Mouse (Mus musculus): ENCODE results near the gene Vmn2r20.
"Not testable (repeated sequence)": the region's sequence is repeated elsewhere in the genome, so short reads cannot be mapped to it uniquely, and the experiment has no call there.

DNA sequence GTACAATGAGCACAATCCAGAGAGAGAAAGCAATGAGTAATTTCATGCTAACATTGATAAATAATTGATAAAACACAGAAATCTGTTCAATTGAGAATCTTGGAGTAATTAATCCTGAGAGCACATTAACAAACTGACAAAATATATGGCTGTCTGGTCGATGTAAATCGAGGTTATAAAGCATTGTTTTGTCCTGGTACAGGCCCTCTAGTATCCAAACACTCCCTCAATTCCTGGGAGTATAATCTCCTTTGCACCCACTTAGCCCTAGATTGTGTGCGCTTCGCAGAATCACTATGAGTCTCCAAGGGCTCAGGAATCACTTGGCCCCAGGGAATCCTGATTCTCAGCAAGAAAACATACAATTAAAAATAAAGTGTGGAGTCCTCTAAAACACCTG is at the start of gene Vmn2r20:
- not testable (repeated sequence) for TF ChIP-seq POLR2A (IDR thresholded peaks at IDR 0.05; ENCODE audit: extremely low read depth, insufficient read depth, low read length); CTCF (IDR thresholded peaks at IDR 0.05; ENCODE audit: low read depth, low read length)

Data from liver, adult 2 months (tissue).